Mouse (Mus musculus) embryonic stem cell, embryonic (primary cell): Measurements from ENCODE around the gene Mob1b.

ENCODE experiments used
- CTCF ChIA-PET, 4 experiments: fragments of 300-600 bp in 2 of 4; fragments of 350-600 bp in 2 of 4; sonication (Branson Sonifier 250); formaldehyde crosslinking; loops; one replicate each; lab custom pipeline; 2022; ENCODE audit warnings: inconsistent platforms in 2 of 4; lab: Charles Lee
- POLR2A ChIA-PET, 4 experiments: fragments of 300-600 bp in 2 of 4; fragments of 350-600 bp in 2 of 4; sonication (Branson Sonifier 250); formaldehyde crosslinking; loops; one replicate each; lab custom pipeline; 2022; ENCODE audit warnings: antibody characterized with exemption in 4 of 4, inconsistent platforms in 1 of 4; lab: Charles Lee

The Mob1b gene

DNA sequence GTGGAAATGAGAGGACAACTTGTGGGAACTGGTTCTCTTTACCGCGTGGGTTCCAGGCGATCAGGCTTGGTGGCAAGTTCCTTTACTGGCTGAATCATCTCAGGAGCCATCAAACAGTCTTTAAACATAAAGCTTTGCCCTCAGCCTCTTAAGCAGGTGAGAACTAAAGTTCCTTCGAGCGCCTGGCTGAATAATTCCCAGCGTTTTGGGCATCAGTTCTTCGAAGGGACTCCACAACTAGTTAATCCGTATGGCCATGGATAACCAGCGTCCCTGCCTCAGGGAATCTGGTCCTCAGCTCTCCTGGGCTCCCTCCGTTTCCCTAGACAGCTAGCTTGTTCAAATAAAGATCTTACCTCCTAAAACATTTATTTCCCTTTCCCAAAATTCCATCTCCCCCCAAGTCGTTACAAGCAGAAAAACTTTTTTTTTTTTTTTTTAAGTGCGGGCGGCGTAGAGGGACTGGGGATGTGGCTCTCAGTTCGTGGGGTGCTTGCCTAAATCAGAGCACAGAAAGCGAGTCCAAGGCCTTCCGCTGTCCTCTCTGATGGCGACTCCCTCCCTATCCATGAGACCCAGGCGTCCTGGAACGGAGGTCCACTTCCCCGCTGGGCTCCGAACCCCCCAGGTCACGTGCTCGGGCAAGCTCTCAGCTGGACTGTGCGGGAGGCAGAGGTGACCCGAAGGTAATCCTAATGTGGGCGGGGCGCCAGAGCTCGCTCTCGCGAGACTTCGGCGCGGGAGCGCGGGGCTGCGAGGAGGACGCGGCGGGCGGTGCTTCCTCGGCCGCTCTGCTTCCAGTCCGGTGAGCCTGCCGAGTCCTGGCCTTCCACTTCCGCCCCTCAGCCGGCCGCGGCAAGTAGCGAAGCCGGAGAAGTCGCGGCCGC, at the start of gene Mob1b:
TSS of gene Mob1b (plus strand) at position 740 of the 887 bp plus-strand sequence.
- ChIA-PET POLR2A (interaction anchor here (0.5 to 3.0 kb wide), 79 partner anchors 9 to 1647 kb away, joined by 3 to 55 read pairs (median 4); partner anchors contain the start of genes Dck (in 3 of the 4), Gm9958 (in 1 of the 4), Grsf1 (in 1 of the 4) and Rufy3 (in 1 of the 4)), CTCF (interaction anchor here in 2 of 4 experiments (0.7 to 1.3 kb wide), 5 partner anchors 16 to 1321 kb away, joined by 3 to 4 read pairs (median 3); partner anchors contain the start of gene Dck (in 1 of the 2))

DNA sequence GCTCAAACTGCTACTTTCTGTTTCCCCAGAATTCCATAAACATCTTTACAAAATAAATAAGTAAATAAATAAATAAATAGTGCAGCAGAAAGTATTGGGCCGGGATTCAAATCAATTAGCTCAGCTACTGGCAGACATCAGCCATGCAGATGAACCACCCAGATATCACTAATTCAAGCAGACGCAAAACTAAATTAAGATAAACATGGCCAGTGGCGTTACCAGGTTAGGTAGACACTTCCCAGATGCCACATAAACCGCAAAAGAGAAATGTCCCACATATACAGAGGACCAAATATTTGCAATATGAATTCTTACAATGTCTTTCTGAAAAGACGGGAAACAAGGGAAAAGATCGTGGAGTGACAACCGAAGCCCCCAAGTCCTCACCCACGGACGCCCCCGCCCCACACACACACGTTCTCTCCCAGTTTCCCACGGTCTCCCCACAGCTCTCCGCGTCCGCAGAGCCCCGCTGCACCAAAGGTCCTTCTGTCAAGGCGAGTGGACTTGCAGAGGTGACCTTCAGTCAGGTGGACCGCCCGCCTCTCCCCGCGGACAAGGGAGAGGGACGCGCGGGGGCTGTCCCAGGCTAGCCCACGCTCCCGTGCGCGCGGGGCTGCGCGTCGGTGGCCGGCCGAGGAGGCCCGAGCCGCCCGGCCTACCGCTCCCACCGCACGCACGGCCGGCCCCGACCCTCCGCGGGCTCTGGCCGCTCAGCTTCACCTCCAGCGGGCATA, 45.8 kb upstream of the Mob1b start:
- CTCF ChIA-PET: no interaction called here

DNA sequence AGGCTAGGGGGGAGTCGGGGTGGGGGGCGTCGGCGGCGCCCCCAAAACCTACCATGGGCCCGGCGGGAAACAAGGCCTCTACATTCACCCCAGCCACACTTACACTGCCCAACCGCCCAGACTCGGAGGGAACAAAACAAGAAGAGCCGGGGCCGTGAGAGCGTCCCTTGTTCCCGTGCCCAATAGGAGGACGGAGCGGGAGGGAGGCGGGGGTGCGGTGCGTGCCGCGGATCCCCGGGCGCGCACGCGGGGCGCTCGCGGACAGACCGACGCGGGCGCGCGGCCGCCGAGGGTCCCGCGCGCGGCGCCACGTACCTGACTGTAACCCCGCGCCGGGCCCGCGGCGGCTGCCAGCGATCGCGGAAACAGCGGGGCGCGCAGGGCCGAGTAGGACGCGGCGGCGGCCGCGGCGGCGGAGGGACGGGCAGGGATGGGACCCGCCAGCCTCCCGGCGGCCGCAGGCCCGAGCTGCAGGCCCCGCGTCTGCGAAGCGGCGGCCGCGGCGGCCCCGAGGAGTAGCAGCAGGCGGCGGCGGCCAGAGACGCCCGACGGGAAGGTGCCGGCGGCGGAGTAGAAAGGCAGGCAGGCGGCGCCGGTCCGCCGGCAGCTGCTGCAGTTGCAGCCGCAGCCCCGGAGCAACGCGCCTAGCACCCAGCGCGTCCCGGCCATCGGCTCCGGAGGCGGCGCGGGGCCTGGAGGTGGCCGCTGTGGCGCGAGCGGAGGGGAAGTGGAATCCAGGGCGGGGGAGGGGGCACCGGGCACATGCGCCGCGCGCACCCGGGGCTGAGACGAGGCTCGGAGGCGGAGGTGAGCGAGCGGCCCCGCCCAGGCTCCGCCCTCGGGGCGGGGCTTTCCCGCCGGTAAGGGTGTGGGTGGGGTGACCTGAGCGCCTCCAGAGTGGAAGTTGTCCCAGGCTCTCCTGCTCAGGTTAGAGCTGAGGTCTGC, 44.9 kb upstream of the Mob1b start, which contains the start of gene Grsf1:
TSS of gene Grsf1 (minus strand) at position 729 of the 945 bp plus-strand sequence.
- ChIA-PET CTCF (interaction anchor here in 1 of 4 experiments (0.6 kb wide), 1 partner anchor 75 kb away, joined by 6 read pairs; no protein-coding TSS in a partner anchor), POLR2A (interaction anchor here in 3 of 4 experiments (0.5 to 20.7 kb wide), 31 partner anchors 9 to 130 kb away, joined by 3 to 252 read pairs (median 3); partner anchors contain the start of genes Dck (in 2 of the 3), Utp3 (in 2 of the 3) and Mob1b (in 1 of the 3))

More for the DNA sequence above, 45.8 kb upstream of the Mob1b start:
- POLR2A ChIA-PET: interaction anchor here in 3 of 4 experiments (0.5 to 20.7 kb wide), 13 partner anchors 10 to 121 kb away, joined by 3 to 252 read pairs (median 3); partner anchors contain the start of genes Utp3 (in 2 of the 3), Dck (in 1 of the 3) and Mob1b (in 1 of the 3)

DNA sequence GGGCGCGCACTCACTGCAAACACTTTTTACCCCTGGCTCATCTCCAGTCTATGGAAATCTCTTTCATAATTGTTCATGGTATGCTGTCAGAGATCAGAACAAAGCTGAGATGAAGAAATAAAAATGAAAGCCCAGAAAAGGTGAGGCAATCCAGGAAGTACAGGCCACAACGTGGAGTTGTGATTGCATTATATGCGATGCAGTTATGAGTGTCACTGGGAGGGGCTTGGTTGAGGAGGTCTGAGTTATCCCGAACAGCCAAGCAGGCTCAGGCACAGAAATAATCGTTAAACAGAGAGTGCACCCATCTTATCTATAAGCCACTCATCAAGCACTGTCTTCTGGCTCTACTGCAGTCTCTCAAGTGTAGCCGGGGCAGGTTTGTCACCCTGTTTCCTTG, 41.7 kb upstream of the Mob1b start:
- CTCF ChIA-PET: interaction anchor here (0.5 to 1.2 kb wide), 4 partner anchors 11 to 1527 kb away, joined by 3 to 4 read pairs (median 3); no protein-coding TSS in a partner anchor
- POLR2A ChIA-PET: interaction anchor here (0.6 to 20.7 kb wide), 16 partner anchors 8 to 125 kb away, joined by 3 to 252 read pairs (median 6); partner anchors contain the start of genes Dck (in 3 of the 4), Mob1b (in 1 of the 4) and Utp3 (in 1 of the 4)

DNA sequence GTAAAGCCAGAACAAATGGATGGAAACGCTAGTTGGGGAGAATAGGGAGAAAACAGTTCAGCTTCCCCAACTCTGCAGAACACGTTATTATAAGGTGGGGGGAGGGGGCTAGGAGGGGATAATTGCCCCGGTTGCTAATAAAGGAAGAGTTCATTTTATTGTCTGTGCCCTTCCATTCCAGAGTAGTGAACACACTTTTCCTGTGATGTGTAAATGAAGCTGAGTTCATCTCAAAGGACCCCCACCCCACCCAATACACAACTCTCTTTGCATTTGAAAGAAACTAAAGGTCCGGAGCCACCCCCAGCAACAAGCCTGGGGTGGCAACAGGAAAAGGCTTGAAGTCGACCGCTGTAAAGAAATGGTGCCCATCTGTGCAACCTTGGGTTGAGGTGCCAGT, 41.3 kb upstream of the Mob1b start:
- ChIA-PET POLR2A (interaction anchor here in 3 of 4 experiments (0.5 to 20.7 kb wide), 17 partner anchors 9 to 125 kb away, joined by 3 to 252 read pairs (median 6); partner anchors contain the start of genes Dck (in 3 of the 3), Mob1b (in 1 of the 3) and Utp3 (in 1 of the 3)), CTCF (interaction anchor here (0.5 to 1.2 kb wide), 4 partner anchors 10 to 1527 kb away, joined by 3 to 4 read pairs (median 3); no protein-coding TSS in a partner anchor)

DNA sequence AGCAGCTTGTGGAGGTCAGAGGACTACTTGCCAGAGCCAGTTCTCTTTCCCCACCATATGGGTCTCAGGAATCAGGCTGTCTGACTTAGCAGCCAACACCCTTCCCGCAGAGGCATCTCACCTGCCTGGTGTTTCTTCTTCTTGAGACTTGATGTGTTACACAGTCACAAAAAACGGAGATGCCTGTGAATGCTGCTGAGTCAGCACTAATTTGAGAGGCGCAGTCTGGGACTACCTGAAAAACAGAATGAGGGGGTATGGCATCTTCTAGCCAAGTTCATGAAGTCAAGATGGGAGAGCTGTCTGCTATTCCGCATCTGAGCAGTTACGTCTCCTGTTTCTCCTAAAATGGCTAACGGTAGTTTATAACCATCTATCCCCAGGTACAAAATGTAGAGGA, 40.1 kb upstream of the Mob1b start:
- CTCF ChIA-PET: interaction anchor here in 1 of 4 experiments (0.7 kb wide), 2 partner anchors 111 to 1896 kb away, joined by 7 to 9 read pairs; no protein-coding TSS in a partner anchor
- POLR2A ChIA-PET: interaction anchor here in 2 of 4 experiments (0.9 to 20.7 kb wide), 6 partner anchors 9 to 84 kb away, joined by 3 to 252 read pairs (median 12); partner anchors contain the start of genes Dck (in 1 of the 2) and Mob1b (in 1 of the 2)

DNA sequence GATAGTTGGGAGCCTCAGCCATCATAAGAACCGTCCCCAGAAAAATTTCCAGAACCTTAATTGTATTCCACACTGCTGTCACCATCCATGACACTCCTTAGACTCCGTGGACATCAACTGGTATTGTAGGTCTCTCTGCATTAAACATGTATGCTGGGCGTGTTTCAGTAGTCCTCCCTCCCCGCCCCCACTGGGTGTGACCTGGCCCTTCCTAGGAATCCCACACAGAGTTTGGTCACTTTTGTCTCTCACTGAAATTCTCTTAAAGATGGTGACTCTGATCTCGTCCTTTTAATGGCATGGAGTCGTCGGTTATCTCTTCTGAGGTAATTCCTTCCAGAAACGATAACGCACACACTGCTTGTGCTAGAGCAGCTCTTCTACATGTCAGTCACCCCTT, 36.9 kb upstream of the Mob1b start:
- ChIA-PET CTCF (interaction anchor here in 1 of 4 experiments (0.6 kb wide), 1 partner anchor 36 kb away, joined by 3 read pairs; no protein-coding TSS in a partner anchor), POLR2A (interaction anchor here in 3 of 4 experiments (0.6 to 20.7 kb wide), 6 partner anchors 8 to 83 kb away, joined by 3 to 252 read pairs (median 5); partner anchors contain the start of gene Grsf1 (in 1 of the 3))

DNA sequence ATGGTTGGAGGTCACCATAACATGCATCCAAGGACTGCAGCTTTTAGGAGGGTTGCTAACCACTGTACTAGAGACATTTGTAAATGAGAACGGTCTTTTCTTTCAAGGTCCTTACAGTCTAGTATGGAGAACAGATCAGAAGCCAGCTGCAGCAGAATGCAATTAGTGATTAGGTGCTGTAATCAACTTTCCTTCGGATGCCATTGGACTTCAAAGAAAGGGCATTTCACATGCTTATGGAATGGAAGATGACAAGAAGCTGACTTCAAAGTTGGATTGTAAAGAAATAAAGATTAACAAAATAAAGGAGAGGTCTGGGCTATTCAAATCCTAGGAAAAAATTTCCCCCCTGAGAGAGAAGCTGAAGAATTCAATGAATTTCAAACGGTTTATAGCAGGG, 36.4 kb upstream of the Mob1b start:
- POLR2A ChIA-PET: interaction anchor here (0.6 to 20.7 kb wide), 14 partner anchors 8 to 82 kb away, joined by 3 to 252 read pairs (median 6); partner anchors contain the start of genes Dck (in 2 of the 4), Grsf1 (in 2 of the 4) and Mob1b (in 2 of the 4)
- CTCF ChIA-PET: no interaction called here

DNA sequence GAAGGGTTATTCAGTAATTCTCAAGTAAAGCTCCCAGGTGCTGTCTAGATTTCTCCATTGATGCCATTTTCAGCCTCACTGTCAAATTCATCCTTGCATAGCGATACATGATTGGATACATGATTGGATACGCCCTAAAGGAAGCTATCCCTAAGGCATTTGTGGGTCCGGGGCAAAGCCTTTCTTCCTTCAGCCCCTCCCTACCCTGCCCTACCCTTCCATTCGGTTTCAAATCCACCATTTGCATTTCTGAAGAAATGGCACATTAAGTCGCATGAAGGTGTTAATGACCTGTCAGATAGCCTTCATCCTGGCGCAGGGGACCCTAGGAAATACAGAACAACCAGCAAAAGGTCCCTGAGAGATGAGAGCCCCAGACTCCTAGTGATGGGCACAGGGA, 35.3 kb upstream of the Mob1b start:
- CTCF ChIA-PET: interaction anchor here in 2 of 4 experiments (0.6 to 1.0 kb wide), 3 partner anchors 23 to 147 kb away, joined by 3 to 18 read pairs (median 5); no protein-coding TSS in a partner anchor
- POLR2A ChIA-PET: interaction anchor here in 3 of 4 experiments (0.6 to 20.7 kb wide), 20 partner anchors 9 to 550 kb away, joined by 3 to 252 read pairs (median 4); partner anchors contain the start of genes Dck (in 3 of the 3), Grsf1 (in 3 of the 3) and Mob1b (in 3 of the 3)

DNA sequence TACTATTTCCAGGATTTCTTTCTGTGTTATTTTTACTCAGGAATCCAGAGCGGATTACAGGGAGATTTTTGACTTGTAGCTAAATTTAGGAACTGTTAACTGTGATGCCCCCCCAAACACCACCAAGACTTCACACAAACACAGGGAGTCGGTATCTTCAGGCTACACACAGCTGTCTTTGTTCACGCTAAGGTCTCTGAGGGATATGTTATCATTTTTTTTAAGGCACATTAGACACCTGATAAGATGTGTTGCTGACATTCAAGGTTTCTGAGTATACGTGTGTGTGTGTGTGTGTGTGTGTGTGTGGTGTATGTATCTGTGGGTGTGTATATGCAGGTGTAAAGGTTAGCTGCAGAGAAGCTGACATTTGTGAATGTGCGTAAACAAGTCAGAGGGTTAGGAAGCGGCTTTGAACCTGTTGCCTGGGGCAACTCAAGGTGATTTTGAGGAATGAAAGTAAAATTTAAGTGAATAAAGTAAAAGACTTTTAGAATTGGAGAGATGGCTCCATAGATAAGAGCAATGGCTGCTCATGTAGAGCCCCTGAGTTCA, 34.8 kb upstream of the Mob1b start:
- ChIA-PET CTCF (interaction anchor here in 2 of 4 experiments (0.6 to 1.0 kb wide), 3 partner anchors 23 to 106 kb away, joined by 3 to 18 read pairs (median 4); no protein-coding TSS in a partner anchor), POLR2A (interaction anchor here in 3 of 4 experiments (0.6 to 20.7 kb wide), 18 partner anchors 8 to 550 kb away, joined by 3 to 252 read pairs (median 4); partner anchors contain the start of genes Dck (in 3 of the 3), Mob1b (in 3 of the 3) and Grsf1 (in 2 of the 3))

DNA sequence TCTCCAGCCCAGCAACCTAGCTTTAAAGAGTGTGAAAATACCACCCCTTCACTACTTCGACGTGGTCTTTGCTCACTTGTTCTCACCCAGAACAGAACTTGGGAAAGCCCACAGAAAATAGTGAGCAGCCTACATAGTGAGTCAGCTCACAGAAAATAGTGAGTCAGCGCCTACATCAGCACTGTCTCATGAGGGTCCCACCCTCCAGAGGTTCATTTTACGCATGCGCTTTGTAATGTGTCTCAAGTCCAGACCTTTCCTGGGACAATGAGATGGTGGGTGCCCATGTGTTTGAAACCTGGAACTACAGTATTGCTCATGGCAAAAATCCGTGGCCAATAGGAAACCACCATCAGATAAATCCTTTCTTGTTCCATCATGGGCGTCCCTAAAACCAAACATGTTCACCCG, 32.7 kb upstream of the Mob1b start:
- ChIA-PET CTCF (no interaction called here), POLR2A (interaction anchor here in 2 of 4 experiments (0.9 to 2.5 kb wide), 3 partner anchors 9 to 77 kb away, joined by 3 to 10 read pairs (median 8); partner anchors contain the start of gene Dck (in 1 of the 2))

DNA sequence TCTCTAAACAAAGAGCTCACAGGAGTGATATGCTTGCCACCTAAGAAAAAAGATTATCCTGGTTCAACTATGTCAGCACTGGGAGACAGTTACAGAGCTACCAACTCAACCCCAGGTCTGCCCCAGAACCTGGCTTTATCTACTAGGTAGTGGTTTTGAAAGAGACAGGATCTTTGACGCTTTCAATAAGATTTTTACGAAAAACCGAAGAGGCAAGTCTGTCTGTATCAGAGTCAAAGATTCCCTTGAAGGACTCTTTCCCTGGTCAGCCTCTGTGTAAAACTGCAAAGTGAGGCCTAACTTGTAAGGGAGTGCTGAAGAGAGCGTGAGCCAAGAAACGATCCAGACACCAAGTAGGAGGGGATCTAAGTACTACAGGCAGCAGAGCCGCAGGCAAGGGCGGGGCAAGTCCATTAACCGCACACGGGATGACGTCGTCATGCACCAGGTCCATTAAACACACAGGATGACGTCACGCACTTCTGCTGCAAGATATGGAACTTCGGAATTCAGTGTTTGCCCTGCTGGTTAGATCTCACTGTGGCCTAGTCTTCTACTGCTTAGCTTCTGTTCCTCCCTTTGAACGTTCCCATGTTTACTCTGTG, 32.0 kb upstream of the Mob1b start:
- POLR2A ChIA-PET: interaction anchor here (1.0 to 2.9 kb wide), 14 partner anchors 9 to 144 kb away, joined by 3 to 13 read pairs (median 7); partner anchors contain the start of genes Dck (in 2 of the 4), Grsf1 (in 2 of the 4) and Mob1b (in 2 of the 4)

DNA sequence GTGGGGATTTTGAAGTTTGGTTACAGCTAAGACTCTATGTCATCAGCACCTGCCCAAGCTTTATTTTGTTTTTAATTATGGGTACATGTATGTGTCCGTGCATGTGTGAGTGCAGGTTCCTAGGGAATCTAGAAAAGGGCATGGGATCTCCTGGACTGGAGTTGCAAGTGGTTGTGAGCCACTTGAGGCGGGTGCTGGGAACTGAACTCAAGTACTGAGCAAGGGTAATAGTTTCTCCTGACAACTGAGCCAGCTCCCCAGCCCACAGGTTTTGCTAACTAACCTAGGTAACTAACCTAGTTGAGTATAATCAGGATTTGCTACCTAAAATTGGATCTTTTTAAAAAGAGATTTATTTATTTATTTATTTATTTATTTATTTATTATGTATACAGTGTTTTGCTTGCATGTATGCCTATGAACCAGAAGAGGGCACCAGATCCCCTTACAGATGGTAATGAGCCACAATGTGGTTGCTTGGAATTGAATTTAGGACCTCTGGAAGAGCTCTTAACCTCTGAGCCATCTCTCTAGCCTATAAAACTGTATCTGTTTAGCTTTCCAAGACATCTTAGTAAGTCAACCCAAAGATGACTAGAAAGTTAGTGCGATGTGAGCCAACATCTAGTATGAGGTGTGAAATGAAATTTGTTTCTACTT, 31.2 kb upstream of the Mob1b start:
- ChIA-PET POLR2A (interaction anchor here (0.6 to 2.9 kb wide), 18 partner anchors 10 to 181 kb away, joined by 3 to 13 read pairs (median 5); partner anchors contain the start of genes Mob1b (in 3 of the 4), Dck (in 2 of the 4) and Grsf1 (in 2 of the 4)), CTCF (interaction anchor here in 3 of 4 experiments (0.6 to 1.6 kb wide), 9 partner anchors 10 to 1253 kb away, joined by 3 to 5 read pairs (median 3); partner anchors contain the start of gene Dck (in 1 of the 3))

More for the DNA sequence above, 32.0 kb upstream of the Mob1b start:
- CTCF ChIA-PET: interaction anchor here in 3 of 4 experiments (0.7 to 1.6 kb wide), 5 partner anchors 23 to 169 kb away, joined by 3 to 5 read pairs (median 4); partner anchors contain the start of gene Dck (in 1 of the 3)
